In genomic region chr4:133369553-133370297, GRCm38 (mm10) we compare ENCODE assay signal across 1 mouse cellular context.
TF ChIP-seq lines count a peak whose summit lies in the region.

TSS of gene Slc9a1 (plus strand) at chr4:133369706.

TF ChIP-seq in CH12.LX, 34 proteins besides CTCF, POLR2A, EP300 and RAD21 (continued from another document):
- TF ChIP-seq TCF12 (IDR thresholded peaks at IDR 0.05; ENCODE audit: low read depth, low read length) (peak; percentile 100), JUND (conservative IDR thresholded peaks at IDR 0.05; ENCODE audit: low read depth, low read length) (no peak), UBTF (IDR thresholded peaks at IDR 0.05; ENCODE audit: low read depth, low read length) (peak; percentile 95), ZNF384 (IDR thresholded peaks at IDR 0.05; ENCODE audit: low read depth, low read length) (peak; percentile 99), MEF2A (IDR thresholded peaks at IDR 0.05; ENCODE audit: borderline replicate concordance, low read depth, low read length) (peak; percentile 88), RCOR1 (conservative IDR thresholded peaks at IDR 0.05; ENCODE audit: low read depth, low read length) (no peak; the same call in 1 of the 2 replicates), GABPA (IDR thresholded peaks at IDR 0.05; ENCODE audit: insufficient replicate concordance, low read depth, low read length) (peak; percentile 77; the same call in 1 of the 2 replicates), USF2 (conservative IDR thresholded peaks at IDR 0.05; ENCODE audit: low read depth, low read length) (no peak), CHD2 (IDR thresholded peaks at IDR 0.05; ENCODE audit: low read length) (no peak; the same call in 1 of the 2 replicates), KAT2A (IDR thresholded peaks at IDR 0.05; ENCODE audit: insufficient replicate concordance, low read length) (peak; percentile 85), ELF1 (IDR thresholded peaks at IDR 0.05; ENCODE audit: low read depth, low read length) (peak; percentile 85), MAZ (IDR thresholded peaks at IDR 0.05; ENCODE audit: low read depth, low read length) (0 out of 2 replicates have a peak, but pooled peaks have one; percentile 27), NRF1 (IDR thresholded peaks at IDR 0.05; ENCODE audit: low read depth, low read length) (peak; percentile 59), SIN3A (IDR thresholded peaks at IDR 0.05; ENCODE audit: low read length) (peak; percentile 92), PAX5 (IDR thresholded peaks at IDR 0.05; ENCODE audit: low read length) (no peak), NELFE (IDR thresholded peaks at IDR 0.05; ENCODE audit: low read depth, low read length) (peak; percentile 100), SMC3 (IDR thresholded peaks at IDR 0.05; ENCODE audit: low read depth, low read length) (peak; percentile 24; the same call in 1 of the 2 replicates), MAX (IDR thresholded peaks at IDR 0.05; ENCODE audit: low read length) (peak; percentile 73), BHLHE40 (IDR thresholded peaks at IDR 0.05; ENCODE audit: low read depth, low read length) (peak; percentile 36; the same call in 1 of the 2 replicates), POLR2AphosphoS2 (IDR thresholded peaks at IDR 0.05; ENCODE audit: low read depth, low read length) (peak; percentile 97), ZMIZ1 (IDR thresholded peaks at IDR 0.05; ENCODE audit: low read depth, low read length) (peak; percentile 99)
